27 mouse cellular contexts compared by ENCODE assay signal in the genomic region with DNA sequence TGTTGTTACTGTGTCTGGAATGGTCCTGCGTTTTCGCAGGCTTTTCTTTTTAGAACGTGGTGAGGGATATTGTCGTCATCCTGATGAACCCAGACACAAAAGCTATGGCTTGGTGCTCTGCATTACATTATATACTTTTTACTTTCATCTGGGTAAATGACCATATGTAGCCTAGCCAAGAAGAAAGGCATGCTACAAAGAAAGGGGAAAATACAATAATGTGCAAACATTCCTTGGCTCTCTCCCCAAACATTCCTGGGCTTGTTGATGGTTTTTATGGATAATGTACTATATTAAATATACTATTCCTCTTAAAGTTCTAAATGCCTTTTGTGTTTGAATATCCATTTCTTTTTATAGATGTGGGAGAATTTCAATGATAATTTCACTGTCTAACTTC.
"Had no signal": no experiment of that assay in that cellular context is flagged by ENCODE, and none has a peak within 500 bp of the region (broad histone marks: within the 10 kb centered on the region; RNA-seq: fewer than 3 reads in every experiment).

No protein-coding gene starts in this region.

- H3K27me3 ChIP-seq: heart, embryonic 13.5 days; heart, embryonic 15.5 days; hindbrain, embryonic 13.5 days; hindbrain, embryonic 15.5 days; kidney, embryonic 15.5 days; limb, embryonic 12.5 days; liver, embryonic 13.5 days; liver, embryonic 15.5 days had no signal

- H3K4me3 ChIP-seq: gastrocnemius, adult 2 months; heart, embryonic 13.5 days; heart, embryonic 15.5 days; hindbrain, embryonic 13.5 days; hindbrain, embryonic 15.5 days; kidney, embryonic 15.5 days; limb, embryonic 12.5 days; liver, embryonic 13.5 days; liver, embryonic 15.5 days had no signal

- H3K27ac ChIP-seq: gastrocnemius, adult 2 months; heart, embryonic 13.5 days; heart, embryonic 15.5 days; hindbrain, embryonic 13.5 days; hindbrain, embryonic 15.5 days; hindbrain, postnatal 0 days; limb, embryonic 12.5 days; liver, embryonic 13.5 days; liver, embryonic 15.5 days had no signal

- H3K36me3 ChIP-seq: liver, embryonic 13.5 days; liver, embryonic 15.5 days had no signal

- H3K4me2 ChIP-seq: heart, embryonic 11.5 days; heart, embryonic 13.5 days; heart, embryonic 15.5 days; hindbrain, embryonic 13.5 days; hindbrain, embryonic 15.5 days; kidney, embryonic 15.5 days; limb, embryonic 12.5 days; liver, embryonic 11.5 days; liver, embryonic 13.5 days; liver, embryonic 15.5 days had no signal

- DNase-seq: gastrocnemius, adult 2 months; gastrocnemius, postnatal 10 days; gastrocnemius, postnatal 25 days; heart, adult 18-20 months; heart, postnatal 14 days; heart, postnatal 36 days; kidney, adult 11 months; kidney, adult 2 months; kidney, adult 9 months; kidney, postnatal 10 days; kidney, postnatal 25 days; layer of hippocampus, adult 9-11 months; layer of hippocampus, postnatal 36 days; left cerebral cortex, postnatal 4 days; liver; liver, embryonic 13.5 days had no signal

- H3K9ac ChIP-seq: heart, embryonic 13.5 days; heart, embryonic 15.5 days; hindbrain, embryonic 13.5 days; hindbrain, embryonic 15.5 days; kidney, embryonic 15.5 days; limb, embryonic 12.5 days; liver, embryonic 13.5 days; liver, embryonic 15.5 days had no signal

- H3K9me3 ChIP-seq: liver, embryonic 13.5 days; liver, embryonic 15.5 days had no signal

- ATAC-seq: hindbrain, postnatal 0 days; intestine, embryonic 16.5 days had no signal

- H3K4me1 ChIP-seq: heart, embryonic 15.5 days; hindbrain, embryonic 13.5 days; hindbrain, embryonic 15.5 days; liver, embryonic 13.5 days; liver, embryonic 15.5 days had no signal
